Mouse (Mus musculus) kidney, embryonic 16.5 days (tissue): ENCODE measurements around the gene Med12l. TPM values are rescaled to one million over a fixed set of nuclear protein-coding genes. Genes with fewer than 3 reads are reported as not detected.

ENCODE experiments used
- ATAC-seq: fragments of 200-750 bp; cut with Nextera tagmentation; 2 replicates; pipeline ENCODE4 v1.8.0; 2017; ENCODE audit warnings: moderate TSS enrichment; ENCODE audit not compliant: low FRiP score, low TSS enrichment
- H3K27ac ChIP-seq: fragments of 300-500 bp; sonication (generic); 2 replicates; pipeline ENCODE4 v1.5.1; 2014; ENCODE audit warnings: low read length
- H3K27me3 ChIP-seq: fragments of 300-500 bp; sonication (generic); 2 replicates; pipeline ENCODE4 v1.6.1; 2014; ENCODE audit warnings: low read length, control low read depth, mixed read lengths; ENCODE audit not compliant: insufficient read depth
- H3K36me3 ChIP-seq: fragments of 300-500 bp; sonication (generic); 2 replicates; pipeline ENCODE4 v1.6.1; 2014; ENCODE audit warnings: low read length, control low read depth, mixed read lengths; ENCODE audit not compliant: insufficient read depth
- H3K4me1 ChIP-seq: fragments of 300-500 bp; sonication (generic); 2 replicates; pipeline ENCODE4 v1.6.1; 2014; ENCODE audit warnings: low read length, control low read depth, mixed read lengths; ENCODE audit not compliant: insufficient read depth
- H3K4me2 ChIP-seq: fragments of 300-500 bp; sonication (generic); replicated peaks from 2 replicates; pipeline ENCODE4 v1.6.1; 2014; ENCODE audit warnings: low read depth, low read length
- H3K4me3 ChIP-seq: fragments of 300-500 bp; sonication (generic); 2 replicates; pipeline ENCODE4 v1.5.1; 2014; ENCODE audit warnings: mild to moderate bottlenecking, low read length
- H3K9ac ChIP-seq: fragments of 300-500 bp; sonication (generic); replicated peaks from 2 replicates; pipeline ENCODE4 v1.6.1; 2014; ENCODE audit warnings: low read length
- H3K9me3 ChIP-seq: fragments of 300-500 bp; sonication (generic); 2 replicates; pipeline ENCODE4 v1.6.1; 2016; ENCODE audit warnings: low read length, control low read depth
- WGBS: fragments of 180-500 bp; shearing (Covaris S2); extraction: QIAGEN DNeasy Blood & Tissue Kit; methylation state at CpG from one replicate; pipeline ENCODE4 v1.1.7; 2014; 5-methylcytosine and 5-hydroxymethylcytosine counted together
- polyA plus RNA-seq: library from polyadenylated mRNA; unstranded; fragments of >200 nt; fragmentation: Nextera tagmentation; extraction: Ambion mirVana; gene quantifications from 2 replicates; pipeline ENCODE4 v1.2.1, GENCODE M21; 2015

The Med12l gene
- polyA plus RNA-seq, 1 experiment from 2014 or later: 2.1 TPM

GRCm38 (mm10) chr3:59194938-59195337, 189.3 kb downstream of the Med12l start, which contains the start of gene Gpr87:
Gene Gpr87, minus strand, starts transcription at chr3:59195104.
- H3K9me3 ChIP-seq: no peaks in the 10 kb centered on the region
- H3K27ac ChIP-seq: no peak within 1 kb of the TSS
- H3K4me3 ChIP-seq: no peak within 1 kb of the TSS
- no peaks in the 10 kb centered on the region for H3K27me3 ChIP-seq
- no peak within 1 kb of the TSS for H3K4me2 ChIP-seq
- WGBS: 83% methylated on average over 7 of the region's 7 CpGs
- H3K9ac ChIP-seq: no peak within 1 kb of the TSS
- H3K36me3 ChIP-seq: no peaks in the 10 kb centered on the region
- no peak for ATAC-seq
- no peaks in the 10 kb centered on the region for H3K4me1 ChIP-seq

- H3K27me3 ChIP-seq: no peaks in the 10 kb centered on the region
- no peaks in the 10 kb centered on the region for H3K4me1 ChIP-seq
- ATAC-seq: no peak
- H3K9me3 ChIP-seq: no peaks in the 10 kb centered on the region
- no peak overlapping the region for H3K9ac ChIP-seq
- no peaks in the 10 kb centered on the region for H3K36me3 ChIP-seq
- no peak overlapping the region for H3K27ac ChIP-seq
- 75% methylated on average over 4 of the region's 4 CpGs for WGBS
- no peak overlapping the region for H3K4me3 ChIP-seq
- H3K4me2 ChIP-seq: no peak overlapping the region
Observed at GRCm38 (mm10) chr3:59197329-59197948, 191.8 kb downstream of the Med12l start.

GRCm38 (mm10) chr3:59203802-59204520, 198.3 kb downstream of the Med12l start:
- ATAC-seq: no peak
- no peaks in the 10 kb centered on the region for H3K27me3 ChIP-seq
- no peak overlapping the region for H3K9ac ChIP-seq
- H3K9me3 ChIP-seq: no peaks in the 10 kb centered on the region
- H3K4me2 ChIP-seq: no peak overlapping the region
- no peaks in the 10 kb centered on the region for H3K4me1 ChIP-seq
- no peak overlapping the region for H3K4me3 ChIP-seq
- H3K27ac ChIP-seq: no peak overlapping the region
- 66% methylated on average over 8 of the region's 8 CpGs for WGBS
- H3K36me3 ChIP-seq: no peaks in the 10 kb centered on the region

- Histone ChIP-seq H3K4me1 (no peaks in the 10 kb centered on the region), H3K9ac (no peak overlapping the region), H3K4me2 (no peak overlapping the region), H3K27ac (no peak overlapping the region), H3K4me3 (no peak overlapping the region), H3K36me3 (no peaks in the 10 kb centered on the region), H3K9me3 (no peaks in the 10 kb centered on the region), H3K27me3 (no peaks in the 10 kb centered on the region)
- 73% methylated on average over 11 of the region's 11 CpGs for WGBS
- ATAC-seq: no peak
Observed at GRCm38 (mm10) chr3:59204719-59205503, 199.3 kb downstream of the Med12l start.

GRCm38 (mm10) chr3:59205941-59206340, 200.3 kb downstream of the Med12l start:
- H3K4me1 ChIP-seq: no peaks in the 10 kb centered on the region
- no peaks in the 10 kb centered on the region for H3K27me3 ChIP-seq
- no peak overlapping the region for H3K4me3 ChIP-seq
- no peaks in the 10 kb centered on the region for H3K9me3 ChIP-seq
- ATAC-seq: no peak
- no peak overlapping the region for H3K27ac ChIP-seq
- WGBS: 72% methylated on average over 4 of the region's 4 CpGs
- no peak overlapping the region for H3K4me2 ChIP-seq
- no peaks in the 10 kb centered on the region for H3K36me3 ChIP-seq
- no peak overlapping the region for H3K9ac ChIP-seq

GRCm38 (mm10) chr3:59208650-59209548, 203.3 kb downstream of the Med12l start:
- H3K9ac ChIP-seq: no peak overlapping the region
- H3K9me3 ChIP-seq: no peaks in the 10 kb centered on the region
- no peaks in the 10 kb centered on the region for H3K27me3 ChIP-seq
- H3K4me1 ChIP-seq: no peaks in the 10 kb centered on the region
- H3K36me3 ChIP-seq: no peaks in the 10 kb centered on the region
- no peak overlapping the region for H3K4me2 ChIP-seq
- no peak overlapping the region for H3K27ac ChIP-seq
- H3K4me3 ChIP-seq: no peak overlapping the region
- no peak; the same call in 1 of the 2 replicates for ATAC-seq
- 64% methylated on average over 4 of the region's 4 CpGs for WGBS

GRCm38 (mm10) chr3:59210089-59210488, 204.5 kb downstream of the Med12l start:
- no peaks in the 10 kb centered on the region for H3K4me1 ChIP-seq
- no peaks in the 10 kb centered on the region for H3K36me3 ChIP-seq
- H3K9ac ChIP-seq: no peak overlapping the region
- no peaks in the 10 kb centered on the region for H3K27me3 ChIP-seq
- no peak for ATAC-seq
- H3K4me2 ChIP-seq: no peak overlapping the region
- no peaks in the 10 kb centered on the region for H3K9me3 ChIP-seq
- no peak overlapping the region for H3K27ac ChIP-seq
- H3K4me3 ChIP-seq: no peak overlapping the region
- WGBS: 82% methylated on average over 8 of the region's 8 CpGs

GRCm38 (mm10) chr3:59210727-59211126, 205.1 kb downstream of the Med12l start, which contains the start of gene P2ry13:
Gene P2ry13, minus strand, starts transcription at chr3:59210882.
- no peak within 1 kb of the TSS for H3K4me2 ChIP-seq
- H3K36me3 ChIP-seq: no peaks in the 10 kb centered on the region
- H3K9me3 ChIP-seq: no peaks in the 10 kb centered on the region
- no peak for ATAC-seq
- H3K9ac ChIP-seq: no peak within 1 kb of the TSS
- H3K27me3 ChIP-seq: no peaks in the 10 kb centered on the region
- H3K27ac ChIP-seq: no peak within 1 kb of the TSS
- no peaks in the 10 kb centered on the region for H3K4me1 ChIP-seq
- no peak within 1 kb of the TSS for H3K4me3 ChIP-seq
- 91% methylated on average over 6 of the region's 6 CpGs for WGBS

GRCm38 (mm10) chr3:59211784-59212183, 206.2 kb downstream of the Med12l start:
- no peaks in the 10 kb centered on the region for H3K36me3 ChIP-seq
- WGBS: 82% methylated on average over 8 of the region's 8 CpGs
- H3K4me1 ChIP-seq: no peaks in the 10 kb centered on the region
- no peak overlapping the region for H3K4me2 ChIP-seq
- H3K9ac ChIP-seq: no peak overlapping the region
- no peaks in the 10 kb centered on the region for H3K27me3 ChIP-seq
- no peak overlapping the region for H3K4me3 ChIP-seq
- ATAC-seq: no peak
- H3K27ac ChIP-seq: no peak overlapping the region
- no peaks in the 10 kb centered on the region for H3K9me3 ChIP-seq
